In the genomic region with DNA sequence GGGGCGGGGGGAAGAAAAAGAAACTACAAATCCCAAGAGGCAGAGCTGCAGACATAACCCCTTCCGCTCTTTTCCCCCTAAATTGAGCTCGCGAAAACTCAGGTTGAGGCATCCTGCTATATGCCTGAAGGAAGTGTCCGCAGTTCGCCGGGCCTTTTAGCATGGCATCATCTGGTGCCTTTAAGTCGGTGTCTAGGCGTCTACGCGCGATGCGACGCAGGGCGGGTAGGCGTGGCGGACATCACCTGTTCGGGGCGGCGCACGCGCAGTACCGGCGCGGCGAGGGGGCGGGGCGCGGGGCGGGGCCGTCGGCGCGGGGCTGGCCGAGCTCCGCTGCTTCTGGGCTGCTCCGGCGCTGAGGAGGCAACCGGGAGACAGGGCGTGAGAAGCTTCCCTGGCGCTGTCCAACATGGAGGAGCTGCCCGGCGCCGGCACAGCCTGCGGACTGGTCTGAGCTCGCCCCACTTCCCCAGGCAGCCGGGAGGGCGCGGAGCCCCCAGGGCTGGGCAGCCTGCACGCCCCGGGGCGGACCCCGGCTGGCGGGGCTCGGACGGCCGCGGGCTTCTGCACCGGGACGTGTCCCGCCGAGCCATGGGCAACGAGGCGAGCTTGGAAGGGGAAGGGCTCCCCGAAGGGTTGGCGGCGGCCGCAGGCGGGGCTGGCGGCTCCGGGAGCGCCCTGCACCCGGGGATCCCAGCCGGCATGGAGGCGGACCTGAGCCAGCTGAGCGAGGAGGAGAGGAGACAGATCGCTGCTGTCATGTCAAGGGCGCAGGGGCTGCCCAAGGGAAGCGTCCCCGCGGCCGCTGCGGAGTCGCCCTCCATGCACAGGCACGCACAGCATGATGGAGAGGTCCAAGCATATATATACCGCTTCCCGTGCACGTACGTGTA, we compare ENCODE assay signal across 8 mouse cellular contexts. TPM values are rescaled to one million over a fixed set of nuclear protein-coding genes. Genes with fewer than 3 reads are reported as not detected.
DNase-seq lines count a peak whose midpoint lies in the region; ATAC-seq lines count a peak whose summit lies in the region.

A gene (plus strand): TSS at position 288 of the 893 bp plus-strand sequence.

- no peaks in the 10 kb centered on the region for H3K9me3 ChIP-seq in hindbrain, embryonic 14.5 days (ENCODE audit: control insufficient read depth, low read length)
- no peaks in the 10 kb centered on the region for H3K9me3 ChIP-seq in lung, embryonic 16.5 days (ENCODE audit: control insufficient read depth, low read length)

- peak within 1 kb of the TSS; percentile 97 for H3K27ac ChIP-seq in hindbrain, embryonic 14.5 days
- H3K27ac ChIP-seq in lung, embryonic 16.5 days (ENCODE audit: low read length), result no peak within 1 kb of the TSS; the same call in 1 of the 2 replicates

- peak; percentile 98 for ATAC-seq in hindbrain, embryonic 14.5 days (ENCODE audit: low FRiP score)
- ATAC-seq in lung, embryonic 16.5 days (ENCODE audit: low read depth), result peak; percentile 98

- peak within 1 kb of the TSS; percentile 81 for H3K4me3 ChIP-seq in hindbrain, embryonic 14.5 days (replicated peaks; ENCODE audit: low read length)
- H3K4me3 ChIP-seq in lung, embryonic 16.5 days (ENCODE audit: low read length), result peak within 1 kb of the TSS; percentile 51

- H3K9ac ChIP-seq in hindbrain, embryonic 14.5 days, result peak within 1 kb of the TSS; percentile 87
- H3K9ac ChIP-seq in lung, embryonic 16.5 days (ENCODE audit: low read length), result peak within 1 kb of the TSS; percentile 53

- H3K4me2 ChIP-seq in hindbrain, embryonic 14.5 days (replicated peaks), result peak within 1 kb of the TSS; percentile 60
- H3K4me2 ChIP-seq in lung, embryonic 16.5 days (ENCODE audit: low read depth, low read length), result peak within 1 kb of the TSS; percentile 85

- H3K4me1 ChIP-seq in hindbrain, embryonic 14.5 days (replicated peaks; ENCODE audit: control insufficient read depth, insufficient read depth, low read length), result peaks cover 12% of the 10 kb centered on the region
- H3K4me1 ChIP-seq in lung, embryonic 16.5 days (replicated peaks; ENCODE audit: control insufficient read depth, insufficient read depth, low read length), result no peaks in the 10 kb centered on the region

- no peaks in the 10 kb centered on the region for H3K36me3 ChIP-seq in hindbrain, embryonic 14.5 days (replicated peaks; ENCODE audit: control insufficient read depth, insufficient read depth)
- H3K36me3 ChIP-seq in lung, embryonic 16.5 days (ENCODE audit: control insufficient read depth, insufficient read depth, low read length), result no peaks in the 10 kb centered on the region

- DNase-seq in ZHBTc4 (ENCODE audit: low read depth, low spot score), result peak; percentile 93
- peak; percentile 94 to 98 for DNase-seq in cerebellum, postnatal 25 days
- DNase-seq in frontal cortex, postnatal 36 days (ENCODE audit: low spot score in 2 of 2), result peak; percentile 88 to 94
- DNase-seq in hindbrain, embryonic 14.5 days (ENCODE audit: low spot score), result peak; percentile 90
- DNase-seq in layer of hippocampus, postnatal 14 days (ENCODE audit: low spot score in 2 of 2), result peak; percentile 88 to 92
- peak; percentile 84 for DNase-seq in retina, embryonic 14.5 days (ENCODE audit: low spot score)
- peak; percentile 62 to 70 for DNase-seq in urinary bladder, postnatal 36 days (ENCODE audit: low spot score in 2 of 2)

- under 1% methylated on average over 84 of the region's 89 CpGs for WGBS in hindbrain, embryonic 14.5 days
- under 1% methylated on average over 86 of the region's 89 CpGs for WGBS in lung, embryonic 16.5 days

- H3K27me3 ChIP-seq in hindbrain, embryonic 14.5 days (ENCODE audit: control insufficient read depth, insufficient read depth, low read length), result no peaks in the 10 kb centered on the region
- no peaks in the 10 kb centered on the region for H3K27me3 ChIP-seq in lung, embryonic 16.5 days (ENCODE audit: control insufficient read depth, insufficient read depth, low read depth, low read length)

RNA-seq across cellular contexts. Expression of the gene that starts here (rescaled TPM):
- polyA plus RNA-seq in hindbrain, embryonic 14.5 days (2014; fragmentation: Nextera tagmentation; extraction: Ambion mirVana), result 20.9 and 22.0 TPM in 2 replicates
- 100 to 1,000 TPM; 108 to 116 TPM for total RNA-seq in layer of hippocampus, postnatal 14 days (2021)
- 0.31 and 0.48 TPM in 2 replicates for polyA plus RNA-seq in lung, embryonic 16.5 days (2015; fragmentation: Nextera tagmentation; extraction: Ambion mirVana)

Comparison
In these comparisons a context has a peak if more than half of its experiments do, and no peak if none do; other contexts are left out.
1. RNA of the gene that starts here (polyA plus RNA-seq): 20.9 to 22.0 TPM in hindbrain, embryonic 14.5 days; 0.31 to 0.48 TPM in lung, embryonic 16.5 days; every median in the first group is over 10 times any median in the second.
2. Peak in ATAC-seq, H3K4me3 ChIP-seq, H3K9ac ChIP-seq and H3K4me2 ChIP-seq in lung, embryonic 16.5 days; RNA of the gene not detected or under 1 TPM.
3. Peak in every context shown above with its lines, with median percentiles within 50 percentile points of each other: DNase-seq.